Mouse (Mus musculus) urinary bladder, postnatal 10 days (tissue): ENCODE measurements around the gene Cdiptos.

Source experiments
- DNase-seq: peaks from one replicate; pipeline ENCODE4 v3.0.0; 2022; ENCODE audit warnings: low spot score

Gene Cdiptos

DNA sequence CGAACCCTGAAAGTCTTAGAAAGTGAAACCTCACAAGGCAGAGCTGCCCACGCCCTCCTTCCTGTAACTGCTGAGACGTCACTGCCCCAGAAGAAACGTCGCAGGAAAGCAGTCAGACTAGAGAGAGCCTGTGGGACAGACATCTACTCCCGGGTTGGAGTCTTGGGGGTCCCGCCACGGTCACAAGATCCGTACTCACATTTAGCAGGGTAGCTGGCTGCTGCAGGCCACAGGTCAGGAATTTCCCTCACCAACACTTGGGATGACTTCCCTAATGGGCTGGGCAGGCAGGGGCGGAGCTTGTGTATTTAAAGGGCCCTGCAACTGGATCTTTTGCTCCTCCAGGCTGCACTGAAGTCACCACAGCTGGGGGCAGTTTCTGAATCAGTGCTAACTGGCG lies 38.4 kb upstream of the Cdiptos start, which contains the start of gene Mvp:
TSS of gene Mvp (minus strand) at position 302 of the 400 bp plus-strand sequence.
- DNase-seq: no peak

DNA sequence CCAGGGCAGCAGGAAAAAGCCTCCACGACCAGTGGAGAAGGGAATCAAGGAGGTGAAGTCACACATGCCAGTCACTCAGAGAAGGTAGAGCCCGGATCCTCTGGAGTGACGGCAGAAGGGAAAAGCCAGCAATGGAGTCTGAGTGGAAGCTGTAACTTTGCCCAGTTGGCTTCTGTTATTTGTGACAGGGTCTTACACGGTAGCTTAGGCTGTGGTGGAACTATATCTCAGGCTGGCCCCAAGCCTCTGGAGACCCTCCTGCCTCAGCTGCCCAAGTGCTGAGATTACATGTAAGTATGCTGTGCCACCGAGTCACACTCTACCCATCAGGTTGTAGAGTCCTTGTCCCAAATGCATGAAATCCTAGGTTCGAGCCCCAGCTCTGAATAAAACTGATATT lies 37.5 kb upstream of the Cdiptos start:
- DNase-seq: no peak

DNA sequence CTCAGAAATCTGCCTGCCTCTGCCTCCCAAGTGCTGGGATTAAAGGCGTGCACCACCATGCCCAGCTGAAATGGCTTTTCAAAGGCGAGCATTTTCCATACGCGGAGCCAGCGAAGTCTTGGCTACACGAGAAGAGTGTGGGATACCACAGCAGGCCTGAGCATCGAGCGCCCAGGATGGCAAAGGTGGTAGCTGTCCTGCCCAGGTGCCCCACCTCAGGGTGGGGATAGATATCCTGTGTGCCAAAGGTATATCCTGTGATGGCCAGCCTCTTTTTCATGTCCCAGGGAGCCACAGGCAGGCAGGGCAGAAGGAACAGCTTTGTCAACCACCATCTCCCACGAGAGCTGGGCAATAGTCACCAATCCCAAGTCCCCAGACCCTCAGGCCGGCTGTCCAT lies 36.9 kb upstream of the Cdiptos start:
- DNase-seq: no peak

DNA sequence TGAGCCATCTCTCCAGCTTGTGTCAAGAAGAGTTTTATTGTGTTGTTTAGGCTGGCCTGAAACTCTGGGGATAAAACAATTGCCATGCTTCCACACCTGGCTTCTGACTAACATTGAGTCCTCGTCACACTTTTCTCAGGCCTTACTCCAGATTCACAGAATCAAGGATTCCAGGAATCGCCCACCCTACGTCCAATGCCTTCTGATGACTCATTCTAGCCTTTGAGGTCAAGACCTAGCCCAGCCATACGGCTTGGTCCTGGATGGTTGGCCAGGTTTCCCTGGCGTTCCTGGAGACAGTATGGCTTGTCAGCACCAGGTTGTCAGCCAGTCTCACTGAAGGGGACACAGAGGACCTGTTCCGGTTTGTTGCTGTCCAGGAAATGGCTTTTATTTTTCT lies 36.5 kb upstream of the Cdiptos start:
- DNase-seq: no peak

DNA sequence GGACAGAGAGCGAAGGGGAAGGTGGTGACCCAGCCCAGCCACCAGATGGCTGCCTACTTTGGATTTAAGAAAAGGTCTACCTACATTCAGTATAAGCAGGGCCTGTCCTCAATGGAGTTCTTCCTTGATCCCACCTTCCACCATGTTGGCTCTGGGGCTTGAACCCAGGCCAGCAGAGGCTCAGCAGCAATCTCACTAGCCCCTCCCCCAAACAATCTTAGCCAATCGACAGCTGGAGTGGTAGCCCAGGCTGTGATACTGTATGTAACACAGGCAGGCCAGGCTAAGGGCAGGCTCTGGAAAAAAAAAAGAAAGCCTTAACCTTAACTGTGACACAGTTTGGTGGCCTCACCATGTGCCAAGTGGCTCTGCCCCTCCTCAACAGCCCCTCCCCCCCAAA lies 35.8 kb upstream of the Cdiptos start:
- no peak for DNase-seq

DNA sequence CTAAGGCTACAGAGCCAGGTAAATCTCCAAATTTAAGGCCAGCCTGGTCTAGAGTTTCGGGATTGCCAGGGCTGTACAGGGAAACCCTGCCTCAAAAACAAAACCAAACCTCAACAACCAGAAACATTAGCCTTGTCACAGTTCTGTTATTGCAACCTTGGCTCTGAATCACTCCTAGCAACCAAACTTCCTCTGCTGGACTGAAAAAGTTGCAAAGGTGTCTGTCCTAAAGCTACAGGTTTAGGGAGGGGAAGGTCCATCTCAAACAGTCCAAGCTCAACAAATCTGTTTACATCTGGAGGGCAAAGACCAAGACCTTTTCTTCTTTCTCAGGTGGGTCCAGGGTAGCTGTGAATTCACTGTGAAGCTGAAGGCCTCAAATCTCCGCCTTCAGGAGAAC lies 35.2 kb upstream of the Cdiptos start:
- no peak for DNase-seq

DNA sequence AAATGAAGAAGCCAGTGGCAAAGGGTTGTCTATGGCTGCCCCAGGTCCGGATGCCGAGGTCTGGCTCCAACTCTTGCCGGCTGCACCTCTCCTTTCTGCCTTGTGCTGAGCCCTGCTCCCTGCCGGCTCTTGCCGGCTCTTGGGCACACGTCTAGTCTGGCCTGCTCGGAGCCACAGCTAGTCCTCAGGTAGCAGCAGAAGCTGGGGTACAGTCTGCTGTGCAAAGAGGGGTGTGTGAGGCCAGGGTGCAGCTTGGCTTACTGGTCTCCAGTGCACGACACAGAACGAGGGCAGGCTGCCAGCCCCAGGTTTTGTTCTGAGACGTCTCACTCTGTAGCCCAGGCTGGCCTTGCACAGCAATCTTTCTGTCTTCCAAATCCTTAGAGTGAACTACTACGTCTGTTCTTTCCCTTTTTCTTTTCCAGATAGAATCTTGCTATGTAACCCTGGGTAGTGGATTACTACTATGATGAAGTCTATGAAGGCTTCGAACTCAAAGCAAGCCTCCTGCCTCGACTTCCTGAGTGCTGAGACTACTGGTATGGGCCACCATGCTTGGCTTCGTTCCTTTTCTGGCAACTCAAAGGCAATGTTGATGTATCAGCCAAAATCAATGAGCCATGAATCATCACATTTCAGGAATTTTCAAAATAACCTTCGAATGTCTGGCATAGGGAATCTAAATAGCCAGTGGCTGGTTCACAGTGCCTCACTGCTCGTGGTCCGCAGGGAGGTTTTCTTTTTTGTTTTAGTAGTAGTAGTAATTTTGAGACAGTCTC lies 33.6 kb upstream of the Cdiptos start:
- no peak for DNase-seq

DNA sequence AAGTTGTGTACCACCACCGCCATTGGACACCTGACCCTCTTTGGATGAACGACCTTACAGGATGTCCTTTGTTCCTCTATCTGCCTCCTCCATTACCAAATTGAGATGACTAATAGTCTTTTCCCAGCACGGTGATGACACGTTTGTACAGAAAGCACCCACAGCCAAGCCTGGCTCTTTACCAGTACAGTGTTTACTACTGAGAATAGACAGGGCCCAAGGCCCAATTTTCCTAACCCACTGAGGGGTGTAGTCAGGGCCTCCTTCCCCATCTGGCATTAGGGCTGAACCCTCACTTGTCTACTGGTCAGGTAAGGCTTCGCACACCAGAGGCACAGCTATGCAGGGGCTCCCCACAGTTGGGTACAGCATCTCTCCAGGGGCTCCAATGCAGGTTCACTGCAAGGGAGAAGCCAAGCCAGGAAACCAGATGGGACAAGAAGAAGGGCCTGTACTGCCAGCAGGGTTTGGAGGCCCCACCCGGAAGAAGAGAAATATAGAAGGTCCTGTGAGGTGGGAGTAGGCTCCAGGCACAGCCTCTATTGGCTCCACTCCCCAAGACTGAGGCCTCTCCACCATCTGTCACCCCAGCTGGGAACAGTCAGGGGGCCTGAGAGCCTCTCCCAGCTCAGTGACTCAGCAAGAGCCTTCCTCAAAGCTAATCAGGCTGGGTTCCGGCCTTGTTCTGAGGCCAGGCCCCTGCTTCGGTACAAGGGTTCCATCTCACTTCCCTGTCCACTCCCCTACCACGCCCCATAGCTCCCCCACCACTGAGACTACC lies 32.5 kb upstream of the Cdiptos start:
- no peak for DNase-seq

DNA sequence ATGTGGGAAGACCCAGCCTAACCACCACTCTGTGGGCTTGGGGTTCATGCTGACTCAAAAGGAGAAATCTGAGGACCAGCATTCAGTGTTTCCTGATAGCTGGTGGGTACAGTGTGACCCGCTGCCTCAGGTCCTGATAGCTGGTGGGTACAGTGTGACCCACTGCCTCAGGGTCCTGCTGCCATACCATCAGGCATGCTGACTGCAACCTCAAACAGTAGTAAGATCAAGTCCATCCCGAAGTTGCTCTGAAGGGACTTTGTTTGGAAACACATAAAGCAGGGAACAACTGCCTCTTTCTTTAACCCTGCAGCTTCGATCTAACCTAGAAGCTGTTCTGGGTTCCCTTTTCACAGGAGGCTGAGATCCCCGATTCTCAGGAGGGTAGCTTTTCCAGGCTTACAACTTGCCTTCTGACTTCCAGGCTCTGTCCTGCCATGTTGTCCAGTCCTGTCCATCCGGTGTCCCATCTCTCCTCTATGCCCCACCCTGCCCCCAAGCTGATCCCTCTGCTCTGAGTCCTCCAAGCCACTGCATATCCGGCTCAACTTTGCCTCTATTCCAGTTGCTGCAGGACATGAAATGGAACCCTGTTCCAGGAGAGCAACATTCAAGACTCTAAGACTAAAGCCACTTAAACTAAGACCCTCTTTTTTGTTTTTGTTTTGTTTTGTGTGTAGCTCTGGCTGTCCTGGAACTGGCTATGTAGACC lies 31.6 kb upstream of the Cdiptos start:
- no peak for DNase-seq

DNA sequence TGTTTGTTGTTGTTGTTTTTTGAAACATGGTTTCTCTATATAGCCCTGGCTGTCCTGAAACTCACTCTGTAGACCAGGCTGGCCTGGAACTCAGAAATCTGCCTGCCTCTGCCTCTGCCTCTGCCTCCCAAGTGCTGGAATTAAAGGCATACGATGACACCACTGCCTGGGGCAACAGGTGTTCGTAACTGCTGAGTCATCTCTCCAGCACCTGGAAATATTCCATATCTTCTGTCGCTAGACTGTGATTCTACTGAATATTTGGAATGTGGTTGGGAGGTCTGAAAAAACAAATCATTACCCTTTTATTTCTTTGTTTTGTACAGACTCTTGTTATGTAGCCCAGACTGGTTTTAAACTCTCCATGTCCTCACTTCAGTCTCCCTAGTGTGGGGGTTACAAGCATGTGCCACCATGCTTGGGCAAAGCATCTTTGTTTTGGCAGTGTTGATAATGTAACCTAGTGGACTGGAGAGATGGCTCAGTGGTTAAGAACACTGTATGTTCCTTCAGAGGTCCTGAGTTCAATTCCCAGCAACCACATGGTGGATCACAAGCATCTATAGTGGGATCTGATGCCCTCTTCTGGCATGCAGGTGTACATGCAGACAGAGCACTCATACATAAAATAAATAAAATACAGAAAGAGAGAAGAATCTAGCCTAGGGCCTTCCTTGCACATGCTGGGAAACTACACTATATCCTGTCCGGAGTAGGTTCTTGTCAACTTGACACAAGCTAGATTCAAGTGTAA lies 28.4 kb upstream of the Cdiptos start:
- no peak for DNase-seq

DNA sequence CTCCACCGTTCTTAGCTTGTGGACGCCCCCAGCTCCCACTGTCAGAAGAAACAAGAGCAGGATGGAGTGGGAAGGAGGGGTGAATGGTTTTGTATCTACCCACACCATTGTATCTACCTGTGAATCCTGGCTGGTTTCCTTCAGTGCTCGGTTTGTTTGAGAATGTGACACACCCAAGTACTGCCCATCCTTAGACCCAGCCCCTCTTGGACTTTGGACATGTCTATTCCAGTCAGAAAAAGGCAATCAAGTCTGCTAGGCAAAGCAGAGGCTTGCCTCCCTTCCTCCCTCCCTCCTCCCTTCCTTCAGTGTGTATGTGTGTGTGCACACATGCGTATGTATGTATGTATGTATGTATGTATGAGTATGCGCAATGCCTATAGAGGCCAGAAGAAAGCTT lies 27.7 kb upstream of the Cdiptos start:
- no peak for DNase-seq

DNA sequence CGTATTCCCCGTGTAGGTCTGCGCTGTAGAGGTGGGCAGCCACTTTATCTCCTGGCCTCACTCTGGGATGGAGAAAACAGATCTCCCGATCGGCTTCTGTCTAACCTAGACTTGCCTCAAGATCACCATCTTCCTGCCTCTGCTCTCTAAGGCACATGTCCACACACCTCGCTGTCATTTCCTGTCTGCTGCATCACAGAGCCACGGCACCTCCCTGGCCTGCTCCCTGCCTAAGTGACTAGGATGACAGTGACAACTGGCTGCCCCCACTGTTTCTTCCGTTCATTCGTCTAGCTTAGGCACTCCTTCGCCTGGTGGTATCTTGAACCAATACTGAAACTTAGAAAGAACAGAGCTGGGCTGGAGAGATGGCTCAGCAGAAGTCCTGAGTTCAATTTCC lies 23.7 kb upstream of the Cdiptos start:
- DNase-seq: no peak

DNA sequence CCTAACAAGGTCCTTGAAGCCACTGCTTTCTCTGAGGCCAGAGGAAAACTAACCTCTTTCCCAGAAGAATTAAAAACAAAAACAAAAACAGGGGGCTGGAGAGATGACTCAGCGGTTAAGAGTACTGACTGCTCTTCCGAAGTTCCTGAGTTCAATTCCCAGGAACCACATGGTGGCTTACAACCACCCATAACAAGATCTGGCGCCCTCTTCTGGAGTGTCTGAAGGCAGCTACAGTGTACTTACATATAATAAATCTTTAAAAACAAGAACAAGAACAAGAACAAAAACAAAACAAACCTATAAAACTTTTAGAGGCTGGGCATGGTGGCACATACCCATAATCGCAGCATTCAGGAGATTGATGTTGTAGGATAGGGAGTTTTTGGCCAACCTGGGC lies 20.6 kb upstream of the Cdiptos start:
- DNase-seq: no peak

DNA sequence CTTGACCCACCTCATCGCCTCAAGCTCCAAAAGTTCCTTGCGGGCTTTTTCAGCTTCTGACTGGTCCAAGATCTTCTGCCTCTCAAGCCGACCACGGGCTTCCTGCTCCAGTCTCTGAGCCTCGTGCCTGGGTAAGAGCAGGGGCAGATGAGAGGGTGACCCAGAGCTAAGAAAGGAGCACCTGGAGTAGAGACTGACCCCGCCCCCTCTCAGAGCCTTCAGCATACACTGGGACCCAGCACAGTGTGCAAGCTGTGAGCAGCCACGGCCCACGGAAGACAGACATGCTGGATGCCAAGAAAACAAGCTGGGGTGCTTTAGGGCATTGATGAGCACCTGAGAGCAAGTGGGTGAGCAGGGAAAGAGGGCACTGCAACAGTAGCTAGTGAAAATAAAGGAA lies 12.9 kb upstream of the Cdiptos start:
- no peak for DNase-seq

DNA sequence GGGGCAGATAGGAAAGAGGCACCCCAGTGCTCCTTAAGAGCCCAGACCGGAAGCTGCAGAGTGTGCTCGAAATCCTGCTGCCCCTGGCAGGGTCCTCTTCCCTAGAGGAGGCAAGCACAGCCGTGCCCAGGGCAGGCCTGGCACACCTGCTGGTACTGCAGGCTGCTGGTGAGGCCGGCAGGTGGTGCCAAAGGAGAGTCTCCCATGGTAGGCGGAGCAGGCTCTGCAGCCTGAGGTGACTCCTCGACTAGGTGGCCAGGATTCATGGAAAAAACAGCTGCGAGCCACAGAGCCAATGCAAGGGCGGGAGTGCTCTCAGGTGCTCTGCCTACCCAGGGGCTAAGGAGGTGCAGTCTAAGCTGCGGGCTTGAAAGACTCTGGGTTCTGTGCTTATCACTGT lies 10.4 kb upstream of the Cdiptos start:
- no peak for DNase-seq

DNA sequence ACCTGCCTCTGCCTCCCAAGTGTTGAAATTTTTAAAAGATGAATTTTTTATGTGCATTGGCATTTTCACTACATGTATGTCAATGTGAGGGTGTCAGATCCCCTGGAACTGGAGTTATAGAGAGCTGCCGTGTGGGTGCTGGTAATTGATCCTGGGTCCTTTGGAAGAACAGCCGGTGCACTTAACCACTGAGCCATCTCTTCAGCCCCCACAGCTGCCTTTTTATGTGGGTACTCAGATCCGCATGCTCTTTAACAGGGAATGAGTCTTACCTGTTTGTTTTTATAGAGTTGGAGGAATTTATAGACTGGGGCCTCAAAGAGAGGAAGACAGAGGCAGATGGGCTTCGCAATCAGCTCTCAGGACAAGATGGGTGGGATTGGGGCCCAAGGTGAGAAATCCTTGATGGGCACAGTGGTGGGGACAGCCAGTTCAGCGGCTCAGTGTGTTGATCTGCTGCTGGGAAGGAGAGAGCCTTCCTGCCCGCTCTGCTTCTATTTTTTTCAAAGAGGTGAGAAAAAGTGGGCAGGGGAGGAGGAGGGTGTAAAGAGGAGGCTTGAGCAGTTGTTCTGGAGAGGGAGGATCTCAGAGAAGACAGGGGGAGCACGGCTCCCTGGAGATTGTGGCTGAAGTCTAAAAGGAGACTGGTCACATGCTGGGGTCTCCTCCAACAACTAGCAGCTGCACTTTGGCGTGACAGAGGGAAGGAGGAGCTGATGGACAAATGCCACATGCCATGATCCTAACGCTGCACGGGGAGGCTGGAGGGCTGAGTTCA lies 9.0 kb upstream of the Cdiptos start:
- DNase-seq: no peak

DNA sequence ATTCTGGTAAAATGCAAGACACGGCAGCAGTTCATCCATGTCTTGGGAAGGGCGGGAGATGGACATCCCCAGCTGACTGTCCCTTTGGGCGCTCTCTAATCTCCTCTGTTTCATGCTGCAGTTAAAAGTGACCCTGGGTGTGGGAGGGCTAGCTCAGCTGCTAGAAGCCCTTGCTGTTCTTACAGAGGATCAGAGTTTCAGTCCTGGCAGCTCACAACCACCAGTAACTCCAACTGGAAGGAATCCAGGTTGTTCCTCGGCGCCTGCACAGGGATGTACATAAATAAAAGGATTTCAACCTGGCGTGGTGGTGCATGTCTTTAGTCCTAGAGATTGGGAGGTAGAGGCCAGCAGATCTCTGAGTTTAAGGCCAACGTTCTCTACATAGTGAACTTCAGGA lies 7.2 kb upstream of the Cdiptos start:
- no peak for DNase-seq

DNA sequence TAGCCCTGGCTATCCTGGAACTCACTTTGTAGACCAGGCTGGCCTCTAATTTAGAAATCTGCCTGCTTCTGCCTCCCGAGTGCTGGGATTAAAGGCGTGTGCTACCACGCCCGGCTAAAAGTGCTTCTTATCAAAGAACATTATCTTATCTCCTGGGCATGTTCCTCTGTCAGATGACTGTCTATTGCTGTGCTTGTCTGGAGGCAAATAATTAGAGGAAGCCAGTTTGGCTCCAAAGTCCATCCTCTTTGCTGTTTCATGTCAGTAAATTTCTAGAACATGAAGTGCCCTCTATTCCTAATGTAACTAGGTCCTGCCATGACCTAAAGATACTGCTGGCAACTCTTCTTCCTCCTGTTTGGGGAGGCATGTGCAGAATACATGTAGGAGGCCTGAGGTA lies 6.2 kb upstream of the Cdiptos start:
- DNase-seq: no peak

DNA sequence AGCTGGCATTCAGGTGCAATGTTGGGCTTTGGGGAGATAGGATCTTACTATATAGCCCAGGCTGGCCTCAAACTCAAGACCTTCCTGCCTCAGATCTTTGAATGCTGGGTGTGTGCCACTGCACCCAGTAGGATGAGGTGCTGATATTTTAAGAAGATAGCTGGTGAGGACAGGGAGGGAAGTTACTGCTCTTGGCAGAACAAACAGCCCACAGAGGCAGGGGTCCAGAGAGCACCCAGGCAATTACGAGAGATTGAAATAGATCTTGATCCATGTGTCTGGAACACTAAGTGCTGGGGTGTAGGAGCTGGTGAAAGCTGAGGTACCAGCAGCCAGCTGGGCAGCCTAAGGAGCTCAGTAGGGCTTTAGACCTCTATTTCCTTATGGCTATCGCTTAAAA lies 5.7 kb upstream of the Cdiptos start:
- DNase-seq: no peak

DNA sequence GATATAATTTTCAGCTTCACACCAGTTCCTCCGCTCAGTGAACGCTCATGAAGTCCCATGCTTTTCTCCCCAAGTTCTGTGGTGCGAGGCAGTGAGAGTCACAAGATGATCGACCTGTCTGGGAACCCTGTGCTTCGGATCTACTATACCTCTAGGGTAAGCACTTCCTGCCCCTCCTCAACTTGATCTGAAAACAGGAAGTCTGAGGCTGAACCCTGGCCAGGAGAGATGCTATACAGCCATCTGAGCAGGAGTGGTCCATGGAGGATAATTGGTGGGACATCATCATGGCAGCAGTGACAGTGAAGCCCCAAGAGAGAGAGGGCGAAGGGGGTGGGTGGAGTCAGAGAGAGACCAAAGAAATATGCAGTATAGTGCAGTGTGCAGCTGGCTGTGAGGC lies 2.9 kb upstream of the Cdiptos start:
- DNase-seq: no peak

DNA sequence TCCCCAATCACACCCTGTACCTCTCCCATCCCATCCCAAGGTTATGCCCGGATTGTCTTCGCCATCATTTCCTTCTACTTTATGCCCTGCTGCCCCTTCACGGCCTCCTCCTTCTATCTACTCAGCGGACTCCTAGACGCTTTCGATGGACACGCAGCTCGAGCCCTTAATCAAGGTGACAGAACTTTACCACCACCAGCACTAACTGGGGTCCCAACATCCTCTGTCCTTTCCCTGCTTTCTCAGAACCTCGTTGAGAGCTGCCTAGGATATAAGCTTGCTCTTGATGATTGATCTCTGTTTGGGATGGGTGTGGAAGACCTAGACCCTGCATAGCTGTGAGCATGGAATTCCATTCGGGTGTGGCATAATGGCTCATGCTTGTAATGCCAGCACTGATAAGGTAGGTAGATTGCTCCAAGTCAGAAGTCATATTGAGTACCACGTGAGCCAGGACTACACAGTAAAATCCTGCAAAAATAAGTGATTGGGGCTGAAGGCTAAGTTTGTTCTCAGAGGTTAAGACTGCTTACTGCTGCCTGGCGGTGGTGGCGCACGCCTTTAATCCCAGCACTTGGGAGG lies 1.1 kb upstream of the Cdiptos start:
- DNase-seq: no peak

DNA sequence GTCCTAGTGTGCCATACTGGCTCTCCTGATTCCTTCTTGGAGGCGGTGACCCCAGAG lies 177 bp downstream of the Cdiptos start, which contains the start of gene Cdipt:
TSS of gene Cdipt (plus strand) at position 22 of the 57 bp plus-strand sequence.
- no peak for DNase-seq
